Comparison of ENCODE assay signal across 8 mouse cellular contexts in the genomic region with DNA sequence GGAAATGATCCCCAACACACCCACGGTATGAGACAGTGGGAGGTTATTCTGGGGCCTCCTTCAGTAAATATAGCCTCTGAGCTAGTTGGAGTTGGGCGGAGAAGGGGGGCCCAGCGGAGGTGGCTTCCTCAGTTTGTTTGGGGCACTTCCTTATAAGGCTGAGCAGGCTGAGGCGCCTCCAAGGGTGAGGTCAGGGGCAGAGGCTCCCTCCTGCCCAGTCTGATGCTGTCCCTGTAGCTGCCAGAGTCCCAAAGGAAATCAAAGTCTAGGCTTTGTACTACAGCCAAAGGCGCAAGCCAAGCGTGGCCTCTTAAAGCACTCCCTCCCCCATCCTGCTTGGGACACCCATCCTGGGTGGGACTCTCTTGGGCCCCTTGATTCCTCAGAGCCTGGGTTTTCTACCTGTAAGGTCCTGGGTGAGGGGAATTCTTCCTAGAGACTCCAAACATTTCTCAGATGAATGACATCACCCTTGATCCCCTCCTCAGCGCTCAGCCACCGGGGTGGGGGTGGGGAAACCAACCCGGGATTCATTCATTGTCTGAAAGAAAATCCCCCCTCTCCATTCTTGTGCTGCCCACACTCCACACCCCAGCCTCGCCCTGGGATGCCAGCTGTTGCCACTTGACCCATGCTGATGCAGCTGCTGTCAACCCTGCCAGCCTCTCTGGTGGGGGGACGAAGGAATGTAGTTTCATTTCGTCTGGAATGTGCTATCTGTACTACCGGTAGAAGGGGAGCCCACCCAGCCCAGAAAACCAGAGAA. TPM values are rescaled to one million over a fixed set of nuclear protein-coding genes. Genes with fewer than 3 reads are reported as not detected.
A peak's percentile ranks its signal among the peaks of the same experiment; 100 is the strongest.
DNase-seq lines count a peak whose midpoint lies in the region; ATAC-seq lines count a peak whose summit lies in the region.

No protein-coding gene starts in this region.

- no peaks in the 10 kb centered on the region for H3K9me3 ChIP-seq in intestine, embryonic 15.5 days
- no peaks in the 10 kb centered on the region for H3K9me3 ChIP-seq in liver, embryonic 16.5 days (replicated peaks; ENCODE audit: control insufficient read depth, low read length)

- intact Hi-C loops in gastrocnemius, postnatal 14 days (cut with DNase I; ENCODE audit: low total_unique reads), result loop anchor here (10.0 kb wide), 1 partner anchor 48 kb away; a partner anchor contains a TSS

- H3K9ac ChIP-seq in intestine, embryonic 15.5 days, result peak overlapping the region; percentile 1; the same call in 1 of the 2 replicates
- H3K9ac ChIP-seq in liver, embryonic 16.5 days (ENCODE audit: low read depth, low read length), result no peak overlapping the region

- no peaks in the 10 kb centered on the region for H3K36me3 ChIP-seq in intestine, embryonic 15.5 days
- no peaks in the 10 kb centered on the region for H3K36me3 ChIP-seq in liver, embryonic 16.5 days (ENCODE audit: control insufficient read depth, insufficient read depth)

- H3K4me3 ChIP-seq in intestine, embryonic 15.5 days (replicated peaks), result no peak overlapping the region
- H3K4me3 ChIP-seq in liver, embryonic 16.5 days (ENCODE audit: low read depth, low read length), result no peak overlapping the region

- H3K27me3 ChIP-seq in intestine, embryonic 15.5 days (replicated peaks), result no peaks in the 10 kb centered on the region; the same call in 1 of the 2 replicates
- H3K27me3 ChIP-seq in liver, embryonic 16.5 days (ENCODE audit: control insufficient read depth, insufficient read depth, low read depth, low read length), result peaks cover 7% of the 10 kb centered on the region; the same call in 1 of the 2 replicates

- peak; percentile 85 for ATAC-seq in intestine, embryonic 15.5 days
- peak; percentile 60 for ATAC-seq in liver, embryonic 16.5 days (ENCODE audit: low read depth)
- no peak for ATAC-seq in cerebellum, adult (ENCODE audit: insufficient number of reproducible peaks, low FRiP score, low TSS enrichment)
- no peak for ATAC-seq in megakaryocyte-erythroid progenitor cell, adult 5-6 weeks (replicated peaks; ENCODE audit: low FRiP score, low TSS enrichment, poor library complexity, severe bottlenecking)

- peak; percentile 20 for DNase-seq in thymus, postnatal 14 days
- no peak for DNase-seq in thymus, postnatal 25 days
- peak; percentile 60 for DNase-seq in gastrocnemius, postnatal 14 days
- peak; percentile 72 for DNase-seq in retina, postnatal 1 day

- peak overlapping the region; percentile 96 for H3K27ac ChIP-seq in intestine, embryonic 15.5 days
- peak overlapping the region; percentile 75 for H3K27ac ChIP-seq in liver, embryonic 16.5 days (ENCODE audit: low read length)

- H3K4me2 ChIP-seq in intestine, embryonic 15.5 days (replicated peaks), result peak overlapping the region; percentile 46
- H3K4me2 ChIP-seq in liver, embryonic 16.5 days (ENCODE audit: low read depth, low read length), result 0 out of 2 replicates have a peak overlapping the region, but pooled peaks have one; percentile 8

- H3K4me1 ChIP-seq in intestine, embryonic 15.5 days (replicated peaks), result peaks cover 80% of the 10 kb centered on the region
- peaks cover 9% of the 10 kb centered on the region for H3K4me1 ChIP-seq in liver, embryonic 16.5 days (ENCODE audit: control insufficient read depth, low read depth, low read length)

- WGBS in intestine, embryonic 15.5 days, result 4% methylated on average over 13 of the region's 13 CpGs
- 11% methylated on average over 13 of the region's 13 CpGs for WGBS in liver, embryonic 16.5 days (ENCODE audit: insufficient replicate concordance)

RNA-seq across cellular contexts. Expression of a gene that starts 12.1 kb away (rescaled TPM):
- 10 to 100 TPM; 37.2 to 51.2 TPM for total RNA-seq in gastrocnemius, postnatal 14 days (2021)
- 17.0 and 20.0 TPM in 2 replicates for polyA plus RNA-seq in intestine, embryonic 15.5 days (2015; fragmentation: Nextera tagmentation; extraction: Ambion mirVana)
- polyA plus RNA-seq in liver, embryonic 16.5 days (2015; fragmentation: Nextera tagmentation; extraction: Ambion mirVana), result 1.2 and 1.4 TPM in 2 replicates
- total RNA-seq in megakaryocyte-erythroid progenitor cell, adult 5-6 weeks (2014; fragmentation: Nextera tagmentation), result not detected in 2 replicates
- total RNA-seq in megakaryocyte-erythroid progenitor cell, adult 5-6 weeks (2017), result 0.84 TPM in 1 of 2 replicates, not detected in the other

RNA-seq across cellular contexts. Expression of a gene that starts 17.0 kb away (rescaled TPM):
- under 1 TPM; 0.08 to 0.16 TPM for total RNA-seq in gastrocnemius, postnatal 14 days (2021)
- polyA plus RNA-seq in intestine, embryonic 15.5 days (2015; fragmentation: Nextera tagmentation; extraction: Ambion mirVana), result 0.15 and 0.54 TPM in 2 replicates
- polyA plus RNA-seq in liver, embryonic 16.5 days (2015; fragmentation: Nextera tagmentation; extraction: Ambion mirVana), result 0.04 TPM in 1 of 2 replicates, not detected in the other
- not detected in 2 replicates for total RNA-seq in megakaryocyte-erythroid progenitor cell, adult 5-6 weeks (2014; fragmentation: Nextera tagmentation)
- total RNA-seq in megakaryocyte-erythroid progenitor cell, adult 5-6 weeks (2017), result not detected in 2 replicates

RNA-seq across cellular contexts. Expression of a gene that starts 34.6 kb away (rescaled TPM):
- total RNA-seq in gastrocnemius, postnatal 14 days (2021), result under 1 TPM; 0.31 to 0.33 TPM
- 7.0 and 8.2 TPM in 2 replicates for polyA plus RNA-seq in intestine, embryonic 15.5 days (2015; fragmentation: Nextera tagmentation; extraction: Ambion mirVana)
- 0.09 and 0.25 TPM in 2 replicates for polyA plus RNA-seq in liver, embryonic 16.5 days (2015; fragmentation: Nextera tagmentation; extraction: Ambion mirVana)
- total RNA-seq in megakaryocyte-erythroid progenitor cell, adult 5-6 weeks (2014; fragmentation: Nextera tagmentation), result 2.8 TPM in 1 of 2 replicates, not detected in the other
- 1.2 TPM in 1 of 2 replicates, not detected in the other for total RNA-seq in megakaryocyte-erythroid progenitor cell, adult 5-6 weeks (2017)

RNA-seq across cellular contexts. Expression of a gene that starts 44.4 kb away (rescaled TPM):
- total RNA-seq in gastrocnemius, postnatal 14 days (2021), result under 1 TPM in 1 of 2 experiments, not detected in 1; 0.13 TPM
- polyA plus RNA-seq in intestine, embryonic 15.5 days (2015; fragmentation: Nextera tagmentation; extraction: Ambion mirVana), result not detected in 2 replicates
- polyA plus RNA-seq in liver, embryonic 16.5 days (2015; fragmentation: Nextera tagmentation; extraction: Ambion mirVana), result not detected in 2 replicates
- total RNA-seq in megakaryocyte-erythroid progenitor cell, adult 5-6 weeks (2014; fragmentation: Nextera tagmentation), result not detected in 2 replicates
- not detected in 2 replicates for total RNA-seq in megakaryocyte-erythroid progenitor cell, adult 5-6 weeks (2017)

RNA-seq across cellular contexts. Expression of a gene that starts 52.5 kb away (rescaled TPM):
- total RNA-seq in gastrocnemius, postnatal 14 days (2021), result 1 to 10 TPM; 3.6 to 3.9 TPM
- polyA plus RNA-seq in intestine, embryonic 15.5 days (2015; fragmentation: Nextera tagmentation; extraction: Ambion mirVana), result 15.8 and 16.3 TPM in 2 replicates
- polyA plus RNA-seq in liver, embryonic 16.5 days (2015; fragmentation: Nextera tagmentation; extraction: Ambion mirVana), result 5.2 and 5.7 TPM in 2 replicates
- 26.9 and 34.3 TPM in 2 replicates for total RNA-seq in megakaryocyte-erythroid progenitor cell, adult 5-6 weeks (2014; fragmentation: Nextera tagmentation)
- total RNA-seq in megakaryocyte-erythroid progenitor cell, adult 5-6 weeks (2017), result 4.1 and 10.0 TPM in 2 replicates

Comparison
In these comparisons a context has a peak if more than half of its experiments do, and no peak if none do; other contexts are left out.
1. ATAC-seq: peak in intestine, embryonic 15.5 days (single experiment) and liver, embryonic 16.5 days (single experiment); none in cerebellum, adult (single experiment) and megakaryocyte-erythroid progenitor cell, adult 5-6 weeks (single experiment).
2. RNA of a gene that starts 12.1 kb away (total RNA-seq): 37.2 to 51.2 TPM in gastrocnemius, postnatal 14 days; 0.84 TPM in megakaryocyte-erythroid progenitor cell, adult 5-6 weeks; every median in the first group is over 10 times any median in the second.